Mouse (Mus musculus) MEL (cell line): Measurements from ENCODE around the gene Lifr. TPM values are rescaled to one million over a fixed set of nuclear protein-coding genes. Genes with fewer than 3 reads are reported as not detected.

ENCODE experiments used
- DNase-seq: peaks from one replicate; pipeline ENCODE4 v3.0.0; 2011; ENCODE audit warnings: low read depth, low spot score
- H3K27ac ChIP-seq: 2 replicates; pipeline ENCODE4 v1.5.1; 2012; ENCODE audit warnings: low read depth, mild to moderate bottlenecking, control low read depth, low read length, moderate library complexity; ENCODE audit not compliant: control insufficient read depth
- H3K27me3 ChIP-seq, 2 experiments: fragments of 150-350 bp in 1 of 2; sonication (generic) in 1 of 2; 2 replicates each; pipeline ENCODE4 v1.6.1; 2012; ENCODE audit warnings: low read length in 2 of 2, mild to moderate bottlenecking in 2 of 2, improper control_type of control experiment in 1 of 2, moderate library complexity in 1 of 2; ENCODE audit not compliant: insufficient read depth in 2 of 2, control insufficient read depth in 1 of 2
- H3K36me3 ChIP-seq, 2 experiments: 2 replicates each; pipeline ENCODE4 v1.6.1; 2012 to 2014; ENCODE audit warnings: low read length in 2 of 2, improper control_type of control experiment in 1 of 2, inconsistent platforms in 1 of 2, mild to moderate bottlenecking in 1 of 2; ENCODE audit not compliant: insufficient read depth in 2 of 2, control insufficient read depth in 1 of 2
- H3K4me1 ChIP-seq, 2 experiments: fragments of 150-350 bp in 1 of 2; sonication (generic) in 1 of 2; 2 replicates each; pipeline ENCODE4 v1.6.1; 2012; ENCODE audit warnings: low read length in 2 of 2, improper control_type of control experiment in 1 of 2, mild to moderate bottlenecking in 1 of 2; ENCODE audit not compliant: insufficient read depth in 2 of 2, control insufficient read depth in 1 of 2
- H3K4me3 ChIP-seq, 2 experiments: fragments of 150-350 bp in 1 of 2; sonication (generic) in 1 of 2; 2 replicates each; pipeline ENCODE4 v1.5.1; 2012; ENCODE audit warnings: low read depth in 2 of 2, low read length in 2 of 2, mild to moderate bottlenecking in 2 of 2, moderate library complexity in 2 of 2, control low read depth in 1 of 2, improper control_type of control experiment in 1 of 2; ENCODE audit not compliant: control insufficient read depth in 1 of 2, insufficient read depth in 1 of 2
- H3K79me2 ChIP-seq: 2 replicates; pipeline ENCODE4 v1.6.1; 2012; ENCODE audit warnings: mild to moderate bottlenecking, low read length, moderate library complexity; ENCODE audit not compliant: control insufficient read depth, poor library complexity, insufficient read depth
- H3K9ac ChIP-seq: 2 replicates; pipeline ENCODE4 v1.6.1; 2012; ENCODE audit warnings: low read depth, mild to moderate bottlenecking, control low read depth, low read length, moderate library complexity; ENCODE audit not compliant: control insufficient read depth, poor library complexity, severe bottlenecking
- H3K9me3 ChIP-seq: fragments of 150-350 bp; sonication (generic); replicated peaks from 2 replicates; pipeline ENCODE4 v1.6.1; 2012; ENCODE audit warnings: mild to moderate bottlenecking, low read length, improper control_type of control experiment, moderate library complexity; ENCODE audit not compliant: insufficient read depth
- BHLHE40 ChIP-seq: IDR thresholded peaks from 2 replicates; pipeline ENCODE4 v1.6.1; 2012; ENCODE audit warnings: low read depth, mild to moderate bottlenecking, inconsistent platforms, low read length, improper control_type of control experiment, borderline replicate concordance
- CHD1 ChIP-seq: IDR thresholded peaks from 2 replicates; pipeline ENCODE4 v1.6.1; 2012; ENCODE audit warnings: low read depth, mild to moderate bottlenecking, inconsistent platforms, low read length, improper control_type of control experiment
- CHD2 ChIP-seq: IDR thresholded peaks from 2 replicates; pipeline ENCODE4 v1.6.1; 2011; ENCODE audit warnings: low read length, improper control_type of control experiment
- CTCF ChIP-seq, 3 experiments: IDR thresholded peaks in 2 of 3; conservative IDR thresholded peaks in 1 of 3; 2 replicates each; pipeline ENCODE4 v1.5.1; 2011 to 2012; ENCODE audit warnings: low read length in 3 of 3, low read depth in 2 of 3, mild to moderate bottlenecking in 2 of 3, improper control_type of control experiment in 1 of 3, inconsistent platforms in 1 of 3, mixed read lengths in 1 of 3, moderate library complexity in 1 of 3; ENCODE audit not compliant: control insufficient read depth in 1 of 3, insufficient read depth in 1 of 3, poor library complexity in 1 of 3, severe bottlenecking in 1 of 3
- ELF1 ChIP-seq: IDR thresholded peaks from 2 replicates; pipeline ENCODE4 v1.6.1; 2014; ENCODE audit warnings: low read depth, mild to moderate bottlenecking, inconsistent platforms, low read length, improper control_type of control experiment, moderate library complexity
- ETS1 ChIP-seq: IDR thresholded peaks from 2 replicates; pipeline ENCODE4 v1.6.1; 2012; ENCODE audit warnings: low read depth, mild to moderate bottlenecking, inconsistent platforms, low read length, improper control_type of control experiment, moderate library complexity
- GATA1 ChIP-seq: IDR thresholded peaks from 2 replicates; pipeline ENCODE4 v1.6.1; 2011; ENCODE audit warnings: low read depth, low read length, improper control_type of control experiment
- JUND ChIP-seq: IDR thresholded peaks from 2 replicates; pipeline ENCODE4 v1.6.1; 2011; ENCODE audit warnings: low read depth, mild to moderate bottlenecking, improper control_type of control experiment, low read length
- KAT2A ChIP-seq: conservative IDR thresholded peaks from 2 replicates; pipeline ENCODE4 v1.6.1; 2012; ENCODE audit warnings: low read depth, low read length, improper control_type of control experiment, inconsistent platforms
- MAFK ChIP-seq: IDR thresholded peaks from 2 replicates; pipeline ENCODE4 v1.6.1; 2011; ENCODE audit warnings: low read depth, mild to moderate bottlenecking, low read length, improper control_type of control experiment, borderline replicate concordance
- MAX ChIP-seq: IDR thresholded peaks from 2 replicates; pipeline ENCODE4 v1.6.1; 2011; ENCODE audit warnings: low read length, improper control_type of control experiment
- MXI1 ChIP-seq: IDR thresholded peaks from 2 replicates; pipeline ENCODE4 v1.6.1; 2011; ENCODE audit warnings: mild to moderate bottlenecking, low read depth, low read length, improper control_type of control experiment
- MYC ChIP-seq: IDR thresholded peaks from 2 replicates; pipeline ENCODE4 v1.6.1; 2011; ENCODE audit warnings: low read depth, mild to moderate bottlenecking, low read length, improper control_type of control experiment, moderate library complexity
- NRF1 ChIP-seq: IDR thresholded peaks from 2 replicates; pipeline ENCODE4 v1.6.1; 2014; ENCODE audit warnings: low read depth, mild to moderate bottlenecking, inconsistent platforms, low read length, improper control_type of control experiment, moderate library complexity; ENCODE audit not compliant: poor library complexity, insufficient read depth, severe bottlenecking
- POLR2A ChIP-seq, 2 experiments: IDR thresholded peaks; 2 replicates each; pipeline ENCODE4 v1.6.1; 2011 to 2012; ENCODE audit warnings: low read length in 2 of 2, mild to moderate bottlenecking in 2 of 2, control low read depth in 1 of 2, improper control_type of control experiment in 1 of 2, low read depth in 1 of 2, moderate library complexity in 1 of 2; ENCODE audit not compliant: control insufficient read depth in 1 of 2, insufficient read depth in 1 of 2, poor library complexity in 1 of 2
- POLR2AphosphoS5 ChIP-seq: IDR thresholded peaks from 2 replicates; pipeline ENCODE4 v1.6.1; 2012; ENCODE audit warnings: low read depth, borderline replicate concordance, mild to moderate bottlenecking, inconsistent platforms, low read length, moderate library complexity, mixed read lengths
- RAD21 ChIP-seq: IDR thresholded peaks from 2 replicates; pipeline ENCODE4 v1.6.1; 2011; ENCODE audit warnings: mild to moderate bottlenecking, low read depth, low read length, improper control_type of control experiment
- SIN3A ChIP-seq: IDR thresholded peaks from 2 replicates; pipeline ENCODE4 v1.6.1; 2012; ENCODE audit warnings: low read length, improper control_type of control experiment, inconsistent platforms
- TAL1 ChIP-seq: IDR thresholded peaks from 2 replicates; pipeline ENCODE4 v1.6.1; 2012; ENCODE audit warnings: mild to moderate bottlenecking, inconsistent platforms, low read length, moderate library complexity, mixed read lengths
- TBP ChIP-seq: IDR thresholded peaks from 2 replicates; pipeline ENCODE4 v1.8.0; 2011; ENCODE audit warnings: low read depth, low read length, improper control_type of control experiment
- TCF12 ChIP-seq: IDR thresholded peaks from 2 replicates; pipeline ENCODE4 v1.6.1; 2014; ENCODE audit warnings: low read depth, mild to moderate bottlenecking, inconsistent platforms, low read length, improper control_type of control experiment, moderate library complexity
- UBTF ChIP-seq: IDR thresholded peaks from 2 replicates; pipeline ENCODE4 v1.6.1; 2012; ENCODE audit warnings: low read depth, mild to moderate bottlenecking, inconsistent platforms, low read length, improper control_type of control experiment, moderate library complexity, borderline replicate concordance; ENCODE audit not compliant: insufficient read depth
- USF2 ChIP-seq, 2 experiments: IDR thresholded peaks; 2 replicates each; pipeline ENCODE4 v1.6.1; 2011 to 2012; ENCODE audit warnings: improper control_type of control experiment in 2 of 2, low read length in 2 of 2, borderline replicate concordance in 1 of 2, inconsistent platforms in 1 of 2, low read depth in 1 of 2, mild to moderate bottlenecking in 1 of 2; ENCODE audit not compliant: insufficient read depth in 1 of 2
- ZC3H11A ChIP-seq: IDR thresholded peaks from 2 replicates; pipeline ENCODE4 v1.6.1; 2012; ENCODE audit warnings: low read depth, mild to moderate bottlenecking, inconsistent platforms, low read length, improper control_type of control experiment
- ZMIZ1 ChIP-seq: IDR thresholded peaks from 2 replicates; pipeline ENCODE4 v1.6.1; 2012; ENCODE audit warnings: low read depth, mild to moderate bottlenecking, inconsistent platforms, low read length, improper control_type of control experiment, moderate library complexity
- polyA plus RNA-seq, 2 experiments: library from polyadenylated mRNA; stranded (reverse) in 1 of 2; unstranded in 1 of 2; fragments of >175 nt in 1 of 2; fragments of >200 nt in 1 of 2; gene quantifications; 2 replicates each; pipeline versions ENCODE4 v1.2.1 to v1.2.4; 2012; ENCODE audit warnings: low replicate concordance in 2 of 2, low read depth in 1 of 2; ENCODE audit not compliant: insufficient read length in 2 of 2, insufficient read depth in 1 of 2, missing spikeins in 1 of 2
- total RNA-seq: library from RNA; depleted of rRNA; stranded (reverse); fragments of 300-350 nt; gene quantifications from 2 replicates; pipeline ENCODE4 v1.2.3, GENCODE M21; 2012

The Lifr gene
- total and polyA plus RNA-seq, 3 experiments = not detected

GRCm38 (mm10) chr15:7160321-7160720 is 69.9 kb downstream of the Lifr start:
- DNase-seq = no peak
- Histone ChIP-seq H3K27ac (no peak overlapping the region), H3K36me3 (no peaks in the 10 kb centered on the region), H3K9me3 (no peaks in the 10 kb centered on the region), H3K79me2 (no peaks in the 10 kb centered on the region), H3K27me3 (no peaks in the 10 kb centered on the region; a peak in 1 of 4 replicates), H3K9ac (no peak overlapping the region), H3K4me3 (no peak overlapping the region), H3K4me1 (no peaks in the 10 kb centered on the region)
- TF ChIP-seq USF2 (IDR thresholded peaks at IDR 0.05; ENCODE audit: borderline replicate concordance in 1 of 2, insufficient read depth in 1 of 2, low read depth in 1 of 2, low read length in 2 of 2) = no peak
- TF ChIP-seq TCF12 = no peak
- no peak for TF ChIP-seq MAX
- TF ChIP-seq ELF1 = no peak
- TF ChIP-seq TBP = no peak
- no peak for TF ChIP-seq CHD2
- TF ChIP-seq CTCF (IDR thresholded peaks at IDR 0.05 in 2 of 3, conservative IDR thresholded peaks at IDR 0.05 in 1 of 3; ENCODE audit: control insufficient read depth in 1 of 3, insufficient read depth in 1 of 3, low read depth in 2 of 3, low read length in 3 of 3, poor library complexity in 1 of 3, severe bottlenecking in 1 of 3) = no peak
- TF ChIP-seq RAD21 = no peak
- TF ChIP-seq UBTF = no peak

- H3K36me3 ChIP-seq = no peaks in the 10 kb centered on the region
- H3K9ac ChIP-seq = no peak overlapping the region
- H3K9me3 ChIP-seq = no peaks in the 10 kb centered on the region
- no peaks in the 10 kb centered on the region for H3K4me1 ChIP-seq
- no peak overlapping the region for H3K4me3 ChIP-seq
- no peak for DNase-seq
- H3K27ac ChIP-seq = no peak overlapping the region
- TF ChIP-seq KAT2A (no peak), TAL1 (no peak), MXI1 (no peak), MAFK (no peak), POLR2A (IDR thresholded peaks at IDR 0.05; ENCODE audit: control insufficient read depth in 1 of 2, insufficient read depth in 1 of 2, low read depth in 1 of 2, low read length in 2 of 2, poor library complexity in 1 of 2) (no peak), TCF12 (no peak), BHLHE40 (no peak), ZC3H11A (no peak), SIN3A (no peak), TBP (no peak), ZMIZ1 (no peak), JUND (no peak), MYC (no peak), POLR2AphosphoS5 (no peak), GATA1 (no peak), CTCF (IDR thresholded peaks at IDR 0.05 in 2 of 3, conservative IDR thresholded peaks at IDR 0.05 in 1 of 3; ENCODE audit: control insufficient read depth in 1 of 3, insufficient read depth in 1 of 3, low read depth in 2 of 3, low read length in 3 of 3, poor library complexity in 1 of 3, severe bottlenecking in 1 of 3) (no peak), CHD1 (no peak), NRF1 (no peak), ETS1 (no peak), ELF1 (no peak)
- TF ChIP-seq, all 39 proteins: peak for 0
- no peaks in the 10 kb centered on the region for H3K79me2 ChIP-seq
- H3K27me3 ChIP-seq = no peaks in the 10 kb centered on the region; a peak in 1 of 4 replicates
Measured at GRCm38 (mm10) chr15:7163851-7164250, 73.4 kb downstream of the Lifr start.
